ENCODE assay signal across 12 mouse cellular contexts in genomic region chr4:41196861-41197610, GRCm38 (mm10).
DNase-seq lines count a peak whose midpoint lies in the region; ATAC-seq and TF ChIP-seq lines count a peak whose summit lies in the region.
"Had no signal": no experiment of that assay in that cellular context is flagged by ENCODE, and none has a peak within 500 bp of the region (broad histone marks: within the 10 kb centered on the region; RNA-seq: fewer than 3 reads in every experiment).

No protein-coding gene starts in this region.

- H3K9me3 ChIP-seq in limb, embryonic 13.5 days, result no peaks in the 10 kb centered on the region
- H3K9me3 ChIP-seq in limb, embryonic 10.5 days (replicated peaks), result no peaks in the 10 kb centered on the region
- no peaks in the 10 kb centered on the region for H3K9me3 ChIP-seq in forebrain, embryonic 16.5 days (ENCODE audit: control insufficient read depth, low read length)
- H3K9me3 ChIP-seq in intestine, postnatal 0 days (ENCODE audit: control insufficient read depth), result no peaks in the 10 kb centered on the region
- H3K9me3 ChIP-seq: lung, embryonic 15.5 days had no signal

- TF ChIP-seq CTCF in intestine, postnatal 0 days (IDR thresholded peaks at IDR 0.05; ENCODE audit: low read depth), result no peak

- no peak overlapping the region for H3K4me2 ChIP-seq in limb, embryonic 13.5 days (replicated peaks)
- H3K4me2 ChIP-seq in forebrain, embryonic 16.5 days (ENCODE audit: low read length), result no peak overlapping the region
- H3K4me2 ChIP-seq in intestine, postnatal 0 days (replicated peaks; ENCODE audit: low read depth), result no peak overlapping the region
- H3K4me2 ChIP-seq: lung, embryonic 15.5 days had no signal

- WGBS in limb, embryonic 13.5 days, result 50% methylated on average over 3 of the region's 3 CpGs
- WGBS in limb, embryonic 10.5 days, result 85% methylated on average over 3 of the region's 3 CpGs
- WGBS in forebrain, embryonic 16.5 days, result 49% methylated on average over 3 of the region's 3 CpGs
- WGBS in intestine, postnatal 0 days, result 58% methylated on average over 3 of the region's 3 CpGs

- H3K27me3 ChIP-seq in limb, embryonic 13.5 days, result no peaks in the 10 kb centered on the region
- H3K27me3 ChIP-seq in limb, embryonic 10.5 days (ENCODE audit: low read depth, poor library complexity, severe bottlenecking), result no peaks in the 10 kb centered on the region
- no peaks in the 10 kb centered on the region for H3K27me3 ChIP-seq in forebrain, embryonic 16.5 days (replicated peaks; ENCODE audit: control insufficient read depth, insufficient read depth, low read length)
- H3K27me3 ChIP-seq in intestine, postnatal 0 days (replicated peaks; ENCODE audit: control insufficient read depth, insufficient read depth, low read length), result no peaks in the 10 kb centered on the region
- H3K27me3 ChIP-seq: lung, embryonic 15.5 days had no signal

- intact Hi-C loops in left cerebral cortex, postnatal 4 days (cut with DNase I), result no loop called here

- DNase-seq in adrenal gland, adult 2 months, result peak; percentile 57
- no peak for DNase-seq in adrenal gland, adult 8-10 months
- DNase-seq in limb, embryonic 10.5 days (ENCODE audit: low spot score), result no peak
- DNase-seq in lung, postnatal 4 days, result peak; percentile 41 to 53
- no peak for DNase-seq in left cerebral cortex, postnatal 4 days
- DNase-seq: right cerebral cortex, adult 18-20 months; thymus, postnatal 36 days had no signal

- H3K36me3 ChIP-seq in limb, embryonic 13.5 days, result peaks cover 99% of the 10 kb centered on the region
- H3K36me3 ChIP-seq in limb, embryonic 10.5 days, result peaks cover 100% of the 10 kb centered on the region
- H3K36me3 ChIP-seq in forebrain, embryonic 16.5 days (ENCODE audit: control insufficient read depth, insufficient read depth), result peaks cover 52% of the 10 kb centered on the region
- H3K36me3 ChIP-seq in intestine, postnatal 0 days (ENCODE audit: control insufficient read depth, insufficient read depth), result peaks cover 82% of the 10 kb centered on the region

- no peak overlapping the region for H3K9ac ChIP-seq in limb, embryonic 13.5 days
- H3K9ac ChIP-seq in forebrain, embryonic 16.5 days (replicated peaks; ENCODE audit: low read depth, low read length), result peak overlapping the region; percentile 18; the same call in 1 of the 2 replicates
- H3K9ac ChIP-seq in intestine, postnatal 0 days (ENCODE audit: low read depth, low read length), result no peak overlapping the region
- H3K9ac ChIP-seq: lung, embryonic 15.5 days had no signal

- ATAC-seq in limb, embryonic 13.5 days (ENCODE audit: low FRiP score, low read depth), result no peak
- ATAC-seq in forebrain, embryonic 16.5 days, result peak; percentile 67
- ATAC-seq in intestine, postnatal 0 days, result no peak

- H3K4me1 ChIP-seq in limb, embryonic 13.5 days, result 0 out of 2 replicates have a peak, but pooled peaks cover 6% of the 10 kb centered on the region
- no peaks in the 10 kb centered on the region for H3K4me1 ChIP-seq in limb, embryonic 10.5 days
- peaks cover 7% of the 10 kb centered on the region for H3K4me1 ChIP-seq in forebrain, embryonic 16.5 days (replicated peaks; ENCODE audit: control insufficient read depth, insufficient read depth, low read length)
- no peaks in the 10 kb centered on the region for H3K4me1 ChIP-seq in intestine, postnatal 0 days (replicated peaks; ENCODE audit: control insufficient read depth, insufficient read depth, low read length)
- H3K4me1 ChIP-seq: lung, embryonic 15.5 days had no signal

- H3K4me3 ChIP-seq in limb, embryonic 13.5 days, result no peak overlapping the region
- H3K4me3 ChIP-seq in limb, embryonic 10.5 days, result no peak overlapping the region
- no peak overlapping the region for H3K4me3 ChIP-seq in forebrain, embryonic 16.5 days (replicated peaks; ENCODE audit: low read length)
- no peak overlapping the region for H3K4me3 ChIP-seq in intestine, postnatal 0 days (ENCODE audit: low read depth, low read length)
- H3K4me3 ChIP-seq: lung, embryonic 15.5 days had no signal

- peak overlapping the region; percentile 22; the same call in 1 of the 2 replicates for H3K27ac ChIP-seq in limb, embryonic 13.5 days
- H3K27ac ChIP-seq in limb, embryonic 10.5 days, result no peak overlapping the region
- peak overlapping the region; percentile 74 for H3K27ac ChIP-seq in forebrain, embryonic 16.5 days (ENCODE audit: low read length)
- H3K27ac ChIP-seq in intestine, postnatal 0 days (ENCODE audit: low read depth, low read length), result no peak overlapping the region; the same call in 1 of the 2 replicates
- H3K27ac ChIP-seq: kidney, postnatal 0 days; lung, embryonic 15.5 days had no signal

Comparison
In these comparisons a context has a peak if more than half of its experiments do, and no peak if none do; other contexts are left out.
1. DNase-seq: peak in adrenal gland, adult 2 months (single experiment) and lung, postnatal 4 days (2 of 2); none in adrenal gland, adult 8-10 months (single experiment), limb, embryonic 10.5 days (single experiment) and left cerebral cortex, postnatal 4 days (single experiment).
2. H3K27ac ChIP-seq: peak in limb, embryonic 13.5 days (single experiment) and forebrain, embryonic 16.5 days (single experiment); none in limb, embryonic 10.5 days (single experiment) and intestine, postnatal 0 days (single experiment).